Mouse (Mus musculus): ENCODE measurements around the gene Hhat. TPM values are rescaled to one million over a fixed set of nuclear protein-coding genes. Genes with fewer than 3 reads are reported as not detected.

Gene Hhat
- polyA plus RNA-seq, 2 experiments: 10.0 to 12.6 TPM

DNA sequence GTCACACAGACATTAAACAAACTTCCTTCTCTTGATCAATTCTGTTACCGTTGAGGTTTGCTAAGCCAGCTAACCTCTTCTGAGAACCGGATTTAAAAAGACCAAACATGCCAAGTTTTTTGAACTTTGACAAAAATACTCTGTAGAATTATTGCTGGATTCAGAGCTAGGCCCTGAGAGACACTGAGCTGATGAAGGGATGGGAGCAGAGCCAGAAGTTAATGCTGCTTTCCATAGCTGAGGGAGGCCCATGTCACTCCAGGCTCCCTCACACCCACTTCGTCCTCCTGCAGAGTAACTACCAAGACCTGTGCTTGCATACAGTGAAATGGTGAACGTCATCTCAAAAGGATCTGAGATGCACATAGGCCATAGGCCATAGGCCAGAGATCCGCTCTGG lies 41.3 kb upstream of the Hhat start:
- TF ChIP-seq POLR2A (IDR thresholded peaks at IDR 0.05; ENCODE audit: borderline replicate concordance, extremely low read depth, insufficient read depth, insufficient read length): no peak
- H3K4me1 ChIP-seq (ENCODE audit: control insufficient read depth, insufficient read depth, low read length): peaks cover 34% of the 10 kb centered on the region
- ATAC-seq (ENCODE audit: low FRiP score, low read depth): no peak
- no peak for DNase-seq (ENCODE audit: low spot score)
- H3K4me2 ChIP-seq (replicated peaks; ENCODE audit: low read depth, low read length, severe bottlenecking): no peak overlapping the region
- H3K9ac ChIP-seq (ENCODE audit: low read depth, low read length, severe bottlenecking): no peak overlapping the region
- no peaks in the 10 kb centered on the region for H3K36me3 ChIP-seq (ENCODE audit: control insufficient read depth, insufficient read depth, low read length)
- no peak overlapping the region for H3K27ac ChIP-seq (replicated peaks; ENCODE audit: low read depth, low read length)
- 77% methylated on average over 5 of the region's 5 CpGs for WGBS
- H3K9me3 ChIP-seq (ENCODE audit: control insufficient read depth, low read length): no peaks in the 10 kb centered on the region
- H3K4me3 ChIP-seq (replicated peaks; ENCODE audit: low read length): no peak overlapping the region
- no peaks in the 10 kb centered on the region for H3K27me3 ChIP-seq (ENCODE audit: control insufficient read depth, insufficient read depth, low read length)

DNA sequence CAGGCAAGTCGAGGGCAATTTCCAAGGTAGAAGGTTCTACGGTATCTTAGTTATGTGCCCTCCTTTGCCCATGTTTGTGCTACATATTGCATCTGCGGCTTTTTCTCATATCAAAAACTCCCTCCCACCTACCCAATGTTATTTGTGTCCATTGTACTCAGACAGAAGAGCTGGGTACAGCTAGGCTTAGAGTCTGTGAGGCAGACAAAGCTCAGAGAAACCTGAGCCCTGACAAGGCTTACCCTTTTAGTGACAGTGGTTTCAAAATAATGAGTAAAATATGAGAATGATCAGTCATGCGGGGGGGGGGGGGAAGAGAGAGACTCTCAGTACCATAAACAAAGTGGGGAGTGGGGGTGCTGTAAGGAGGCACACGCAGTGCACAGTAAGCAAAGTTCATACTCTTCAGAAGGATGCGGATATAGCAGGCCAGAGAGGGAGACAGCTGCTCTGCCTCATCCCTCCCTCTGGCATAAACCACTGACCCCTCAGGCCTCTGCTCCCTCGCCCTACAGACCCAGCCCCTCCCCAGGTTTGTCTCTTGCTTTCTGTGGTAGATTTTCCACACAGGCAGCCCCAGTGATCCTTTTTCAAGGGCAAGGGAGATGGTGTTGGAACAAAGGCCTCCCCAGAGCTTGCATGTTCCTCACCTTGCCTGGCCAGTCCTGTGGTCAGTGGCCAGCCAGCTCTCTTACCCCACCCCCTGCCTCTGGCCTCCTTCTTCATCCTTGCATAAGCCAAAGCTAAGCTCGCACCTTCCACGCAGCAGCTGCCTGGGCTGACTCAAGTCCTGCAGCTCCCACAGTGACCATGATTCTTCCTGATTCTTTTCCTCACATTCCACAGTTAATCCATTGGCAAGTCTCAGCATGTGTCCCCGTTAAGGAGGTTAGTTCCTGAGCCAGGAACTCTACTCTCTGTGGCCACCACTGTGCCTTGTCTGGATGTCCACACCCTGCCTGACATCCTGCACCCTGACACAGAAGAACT lies 35.4 kb upstream of the Hhat start:
- peaks cover 21% of the 10 kb centered on the region for H3K4me1 ChIP-seq (ENCODE audit: control insufficient read depth, insufficient read depth, low read length)
- peak overlapping the region; percentile 12; the same call in 1 of the 2 replicates for H3K9ac ChIP-seq (ENCODE audit: low read depth, low read length, severe bottlenecking)
- H3K27me3 ChIP-seq (ENCODE audit: control insufficient read depth, insufficient read depth, low read length): no peaks in the 10 kb centered on the region
- ATAC-seq (ENCODE audit: low FRiP score, low read depth) (peak; percentile 79), DNase-seq (ENCODE audit: low spot score) (peak; percentile 38)
- H3K36me3 ChIP-seq (ENCODE audit: control insufficient read depth, insufficient read depth, low read length): no peaks in the 10 kb centered on the region
- no peaks in the 10 kb centered on the region for H3K9me3 ChIP-seq (ENCODE audit: control insufficient read depth, low read length)
- peak overlapping the region; percentile 67 for H3K27ac ChIP-seq (replicated peaks; ENCODE audit: low read depth, low read length)
- 53% methylated on average over 9 of the region's 10 CpGs for WGBS
- H3K4me2 ChIP-seq (replicated peaks; ENCODE audit: low read depth, low read length, severe bottlenecking): no peak overlapping the region
- H3K4me3 ChIP-seq (replicated peaks; ENCODE audit: low read length): no peak overlapping the region
- TF ChIP-seq POLR2A (IDR thresholded peaks at IDR 0.05; ENCODE audit: borderline replicate concordance, extremely low read depth, insufficient read depth, insufficient read length): no peak

DNA sequence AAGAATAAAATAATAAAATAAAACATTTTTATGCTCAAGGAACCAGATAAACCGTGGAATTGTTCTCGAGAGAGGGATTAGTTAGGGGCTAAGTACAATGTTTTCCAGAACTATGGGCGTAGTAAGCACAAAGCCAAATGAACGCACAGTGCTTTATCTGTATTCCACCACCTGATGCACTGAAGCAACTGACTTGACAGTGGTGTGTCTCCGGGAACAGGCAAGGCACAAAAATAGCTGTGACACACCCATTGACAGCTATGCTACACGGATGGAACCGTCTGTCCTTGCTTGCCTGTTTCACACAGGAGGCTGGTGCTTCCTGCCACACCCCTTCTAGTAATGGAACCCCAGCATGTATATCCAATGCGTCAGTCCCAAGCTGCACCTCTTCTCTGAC lies 29.3 kb upstream of the Hhat start:
- peak overlapping the region; percentile 49 for H3K27ac ChIP-seq (replicated peaks; ENCODE audit: low read depth, low read length)
- no peak overlapping the region for H3K4me3 ChIP-seq (replicated peaks; ENCODE audit: low read length)
- no peaks in the 10 kb centered on the region for H3K36me3 ChIP-seq (ENCODE audit: control insufficient read depth, insufficient read depth, low read length)
- H3K4me1 ChIP-seq (ENCODE audit: control insufficient read depth, insufficient read depth, low read length): peaks cover 51% of the 10 kb centered on the region
- 42% methylated on average over 8 of the region's 8 CpGs for WGBS
- H3K9me3 ChIP-seq (ENCODE audit: control insufficient read depth, low read length): no peaks in the 10 kb centered on the region
- no peak overlapping the region for H3K9ac ChIP-seq (ENCODE audit: low read depth, low read length, severe bottlenecking)
- no peaks in the 10 kb centered on the region for H3K27me3 ChIP-seq (ENCODE audit: control insufficient read depth, insufficient read depth, low read length)
- TF ChIP-seq POLR2A (IDR thresholded peaks at IDR 0.05; ENCODE audit: borderline replicate concordance, extremely low read depth, insufficient read depth, insufficient read length): no peak
- no peak for DNase-seq (ENCODE audit: low spot score)
- no peak overlapping the region for H3K4me2 ChIP-seq (replicated peaks; ENCODE audit: low read depth, low read length, severe bottlenecking)
- ATAC-seq (ENCODE audit: low FRiP score, low read depth): no peak

DNA sequence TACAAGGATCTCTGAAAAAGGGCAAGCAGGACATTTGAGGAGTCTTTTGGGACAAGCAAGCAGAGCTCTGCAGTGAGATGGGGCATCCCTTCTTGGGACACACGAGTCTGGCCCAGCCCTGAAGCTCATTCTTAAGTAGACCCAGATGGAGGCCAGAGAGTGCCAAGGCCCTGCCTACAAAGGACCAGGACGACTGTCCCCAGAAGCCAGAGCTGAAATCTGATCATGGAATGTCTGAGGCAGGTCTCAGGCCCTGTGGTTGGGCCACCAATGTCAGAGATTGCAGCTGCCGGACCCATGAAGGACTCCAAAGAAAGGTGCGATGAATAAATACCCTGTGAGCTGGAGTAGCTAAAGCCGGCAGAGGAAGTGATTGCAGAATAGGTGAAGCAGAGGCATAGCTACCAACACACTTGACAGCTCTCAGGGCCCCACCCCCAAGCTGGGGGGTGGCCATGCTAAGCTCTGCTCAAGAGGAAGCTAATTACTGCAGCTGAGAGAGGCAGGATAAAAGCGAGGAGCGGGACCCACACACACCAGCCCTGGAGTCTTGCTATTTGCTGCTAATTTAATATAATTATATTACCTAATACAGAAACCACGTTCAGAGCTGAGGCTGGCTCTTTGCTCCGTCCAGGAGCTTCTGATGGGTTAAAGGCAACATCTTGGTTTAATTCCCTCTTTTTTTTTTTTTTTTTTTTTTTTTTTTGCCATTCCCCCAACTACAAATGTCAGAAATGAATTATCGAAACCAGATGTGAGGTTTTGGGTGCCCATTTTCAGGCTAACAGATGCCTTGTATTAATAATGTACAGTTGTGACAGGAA lies 28.4 kb upstream of the Hhat start:
- Histone ChIP-seq H3K4me3 (replicated peaks; ENCODE audit: low read length) (no peak overlapping the region), H3K4me1 (ENCODE audit: control insufficient read depth, insufficient read depth, low read length) (peaks cover 56% of the 10 kb centered on the region), H3K9me3 (ENCODE audit: control insufficient read depth, low read length) (no peaks in the 10 kb centered on the region), H3K27me3 (ENCODE audit: control insufficient read depth, insufficient read depth, low read length) (no peaks in the 10 kb centered on the region), H3K4me2 (replicated peaks; ENCODE audit: low read depth, low read length, severe bottlenecking) (peak overlapping the region; percentile 26), H3K27ac (replicated peaks; ENCODE audit: low read depth, low read length) (peak overlapping the region; percentile 84), H3K36me3 (ENCODE audit: control insufficient read depth, insufficient read depth, low read length) (no peaks in the 10 kb centered on the region), H3K9ac (ENCODE audit: low read depth, low read length, severe bottlenecking) (no peak overlapping the region)
- peak; percentile 54 for ATAC-seq (ENCODE audit: low FRiP score, low read depth)
- no peak for TF ChIP-seq POLR2A (IDR thresholded peaks at IDR 0.05; ENCODE audit: borderline replicate concordance, extremely low read depth, insufficient read depth, insufficient read length)
- WGBS: 8% methylated on average over 10 of the region's 10 CpGs
- DNase-seq (ENCODE audit: low spot score): peak; percentile 89
